Mouse (Mus musculus): ENCODE measurements around the gene Olfr625-ps1.

- TF ChIP-seq CTCF (IDR thresholded peaks at IDR 0.05; ENCODE audit: low read depth, low read length) (no peak), POLR2A (IDR thresholded peaks at IDR 0.05; ENCODE audit: borderline replicate concordance, low read depth, low read length) (no peak)
Measured at GRCm38 (mm10) chr7:103642602-103643001, 39.9 kb upstream of the Olfr625-ps1 start, which contains the start of gene Olfr622.
